Mouse (Mus musculus) limb, embryonic 14.5 days (tissue): ENCODE measurements around the gene Prdx5. TPM values are rescaled to one million over a fixed set of nuclear protein-coding genes. Genes with fewer than 3 reads are reported as not detected.

Source experiments
- ATAC-seq: fragments of 200-750 bp; cut with Nextera tagmentation; 2 replicates; pipeline ENCODE4 v1.8.0; 2017; ENCODE audit warnings: low read depth, moderate number of reproducible peaks, moderate TSS enrichment; ENCODE audit not compliant: low FRiP score
- DNase-seq: peaks from one replicate; pipeline ENCODE4 v3.0.0-alpha.2; 2015; ENCODE audit warnings: low spot score
- H3K27ac ChIP-seq: fragments of 300-500 bp; sonication (generic); replicated peaks from 2 replicates; pipeline ENCODE4 v1.5.1; 2014; ENCODE audit warnings: low read depth, mild to moderate bottlenecking, low read length, moderate library complexity, mixed read lengths
- H3K27me3 ChIP-seq: fragments of 300-500 bp; sonication (generic); 2 replicates; pipeline ENCODE4 v1.6.1; 2014; ENCODE audit warnings: low read length, mixed read lengths; ENCODE audit not compliant: control insufficient read depth, insufficient read depth
- H3K36me3 ChIP-seq: fragments of 300-500 bp; sonication (generic); 2 replicates; pipeline ENCODE4 v1.6.1; 2014; ENCODE audit warnings: mild to moderate bottlenecking, low read length, moderate library complexity, mixed read lengths; ENCODE audit not compliant: control insufficient read depth, insufficient read depth
- H3K4me1 ChIP-seq: fragments of 300-500 bp; sonication (generic); 2 replicates; pipeline ENCODE4 v1.6.1; 2014; ENCODE audit warnings: antibody characterized with exemption, low read length, mixed read lengths; ENCODE audit not compliant: control insufficient read depth, insufficient read depth
- H3K4me2 ChIP-seq: fragments of 300-500 bp; sonication (generic); replicated peaks from 2 replicates; pipeline ENCODE4 v1.6.1; 2014; ENCODE audit warnings: low read depth, mild to moderate bottlenecking, low read length, moderate library complexity; ENCODE audit not compliant: severe bottlenecking
- H3K4me3 ChIP-seq: fragments of 300-500 bp; sonication (generic); replicated peaks from 2 replicates; pipeline ENCODE4 v1.5.1; 2014; ENCODE audit warnings: low read length
- H3K9ac ChIP-seq: fragments of 300-500 bp; sonication (generic); 2 replicates; pipeline ENCODE4 v1.6.1; 2014; ENCODE audit warnings: mild to moderate bottlenecking, low read depth, low read length, moderate library complexity; ENCODE audit not compliant: severe bottlenecking
- H3K9me3 ChIP-seq: fragments of 300-500 bp; sonication (generic); 2 replicates; pipeline ENCODE4 v1.6.1; 2016; ENCODE audit warnings: low read length; ENCODE audit not compliant: control insufficient read depth
- POLR2A ChIP-seq: fragments of 200-500 bp; IDR thresholded peaks from 2 replicates; pipeline ENCODE4 v1.8.0; 2012; ENCODE audit warnings: inconsistent platforms, mild to moderate bottlenecking, moderate library complexity, borderline replicate concordance; ENCODE audit not compliant: insufficient read depth, insufficient read length; ENCODE audit errors: extremely low read depth
- WGBS: fragments of 180-500 bp; shearing (Covaris S2); extraction: QIAGEN DNeasy Blood & Tissue Kit; methylation state at CpG from one replicate; pipeline ENCODE4 v1.1.7; 2014; 5-methylcytosine and 5-hydroxymethylcytosine counted together
- polyA plus RNA-seq, 2 experiments: library from polyadenylated mRNA; depleted of rRNA in 1 of 2; stranded (reverse) in 1 of 2; unstranded in 1 of 2; fragments of >200 nt; fragmentation: Nextera tagmentation in 1 of 2; extraction: Ambion mirVana in 1 of 2; gene quantifications; 2 replicates each; pipeline versions ENCODE4 v1.2.1 to v1.2.3; 2012 to 2014

Prdx5 gene
- polyA plus RNA-seq, 2 experiments: 173 to 269 TPM

- no peak for TF ChIP-seq POLR2A
- 22% methylated on average over 3 of the region's 3 CpGs for WGBS
- no peak for ATAC-seq
Observed at GRCm38 (mm10) chr19:6936299-6936698, 26.4 kb upstream of the Prdx5 start.

GRCm38 (mm10) chr19:6934195-6934977 is 24.5 kb upstream of the Prdx5 start, which contains the start of gene Kcnk4:
Gene Kcnk4 (minus strand): TSS chr19:6934515.
- 7% methylated on average over 23 of the region's 23 CpGs for WGBS
- no peak for TF ChIP-seq POLR2A
- no peak for ATAC-seq
- Histone ChIP-seq H3K27me3 (peaks cover 61% of the 10 kb centered on the region), H3K4me1 (peaks cover 9% of the 10 kb centered on the region; the same call in 1 of the 2 replicates), H3K36me3 (0 out of 2 replicates have a peak, but pooled peaks cover 2% of the 10 kb centered on the region), H3K4me2 (peak within 1 kb of the TSS; percentile 71), H3K9me3 (no peaks in the 10 kb centered on the region), H3K27ac (no peak within 1 kb of the TSS), H3K4me3 (peak within 1 kb of the TSS; percentile 42), H3K9ac (peak within 1 kb of the TSS; percentile 49)
- DNase-seq: no peak

More at GRCm38 (mm10) chr19:6936299-6936698, 26.4 kb upstream of the Prdx5 start:
- Histone ChIP-seq H3K9ac (no peak overlapping the region), H3K27me3 (peaks cover 49% of the 10 kb centered on the region), H3K4me1 (peaks cover 18% of the 10 kb centered on the region), H3K9me3 (no peaks in the 10 kb centered on the region), H3K27ac (no peak overlapping the region), H3K4me2 (no peak overlapping the region), H3K36me3 (0 out of 2 replicates have a peak, but pooled peaks cover 2% of the 10 kb centered on the region), H3K4me3 (no peak overlapping the region)
- no peak for DNase-seq

DNA sequence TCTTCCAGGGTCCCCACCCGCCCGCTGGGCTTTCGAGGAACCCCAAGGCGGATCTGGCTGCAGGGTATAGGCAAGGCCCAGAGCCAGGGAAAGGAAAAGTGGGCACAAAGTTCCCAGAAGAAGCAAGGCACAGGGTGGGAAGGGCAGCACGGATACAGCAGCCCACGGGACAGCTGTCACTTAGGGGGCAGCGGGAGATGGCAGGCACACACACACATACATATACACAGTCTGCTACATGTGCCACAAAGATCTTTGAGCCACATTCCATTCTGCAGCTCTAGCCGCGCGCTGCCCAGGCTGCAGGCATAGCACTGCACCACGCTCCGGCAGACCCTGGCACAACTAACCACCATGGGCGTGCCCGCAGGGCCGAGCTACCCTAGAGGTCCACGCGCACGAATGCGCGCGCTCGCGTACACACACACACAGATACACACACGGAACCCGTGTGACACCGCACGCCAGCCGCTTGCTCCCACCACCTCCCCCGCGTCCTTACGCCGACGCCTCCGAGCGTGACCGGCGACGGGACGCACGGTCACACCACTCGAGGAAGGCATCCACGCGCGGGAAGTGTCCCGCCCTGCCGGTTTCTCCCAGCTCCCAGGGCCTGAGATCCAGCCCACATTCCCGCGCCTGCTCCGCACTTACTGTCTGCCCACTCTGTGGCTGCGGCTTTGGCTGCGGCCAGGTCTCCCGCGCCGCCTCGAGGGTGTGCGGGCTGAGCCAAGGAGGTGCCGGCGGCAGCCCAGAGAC is 23.7 kb upstream of the Prdx5 start:
- peaks cover 69% of the 10 kb centered on the region for H3K27me3 ChIP-seq
- DNase-seq (no peak), ATAC-seq (0 out of 2 replicates have a peak, but pooled peaks have one; percentile 46)
- peak overlapping the region; percentile 42 for H3K4me3 ChIP-seq
- peaks cover 9% of the 10 kb centered on the region; the same call in 1 of the 2 replicates for H3K4me1 ChIP-seq
- 3% methylated on average over 51 of the region's 58 CpGs for WGBS
- H3K9ac ChIP-seq: peak overlapping the region; percentile 49
- TF ChIP-seq POLR2A: no peak
- H3K27ac ChIP-seq: no peak overlapping the region
- no peaks in the 10 kb centered on the region for H3K9me3 ChIP-seq
- 0 out of 2 replicates have a peak, but pooled peaks cover 2% of the 10 kb centered on the region for H3K36me3 ChIP-seq
- H3K4me2 ChIP-seq: peak overlapping the region; percentile 71

- H3K4me3 ChIP-seq: peak overlapping the region; percentile 42
- H3K27ac ChIP-seq: no peak overlapping the region
- 19% methylated on average over 4 of the region's 4 CpGs for WGBS
- peaks cover 74% of the 10 kb centered on the region for H3K27me3 ChIP-seq
- H3K9ac ChIP-seq: peak overlapping the region; percentile 49; the same call in 1 of the 2 replicates
- H3K36me3 ChIP-seq: no peaks in the 10 kb centered on the region
- ATAC-seq: no peak
- peak overlapping the region; percentile 71 for H3K4me2 ChIP-seq
- H3K4me1 ChIP-seq: peaks cover 9% of the 10 kb centered on the region; the same call in 1 of the 2 replicates
- no peak for DNase-seq
- no peak for TF ChIP-seq POLR2A
- no peaks in the 10 kb centered on the region for H3K9me3 ChIP-seq
Observed at GRCm38 (mm10) chr19:6933102-6933435, 23.2 kb upstream of the Prdx5 start.

DNA sequence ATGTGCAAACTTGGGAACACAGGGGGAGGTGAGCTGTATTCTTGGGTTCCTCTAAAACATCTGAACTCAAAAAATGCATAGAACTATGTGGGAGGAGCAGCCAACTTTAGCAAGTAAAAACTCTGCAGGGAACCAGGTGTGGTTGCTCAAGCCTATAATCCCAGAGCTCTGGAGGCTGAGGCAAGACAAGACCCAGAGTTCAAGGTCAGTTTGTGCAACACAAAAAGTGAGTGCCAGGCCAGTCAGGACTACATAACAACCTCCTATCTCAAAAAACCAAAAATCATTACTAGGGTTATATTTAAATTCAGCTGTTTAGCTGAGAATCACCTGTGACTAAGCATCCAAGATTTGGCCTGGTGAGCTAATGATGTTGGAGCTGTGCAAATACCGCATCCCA is 22.1 kb upstream of the Prdx5 start:
- ATAC-seq: no peak

More for the DNA sequence above, 22.1 kb upstream of the Prdx5 start:
- no peak for DNase-seq
- 74% methylated on average over 1 of the region's 1 CpGs for WGBS
- no peak for TF ChIP-seq POLR2A
- Histone ChIP-seq H3K27me3 (peaks cover 85% of the 10 kb centered on the region), H3K36me3 (no peaks in the 10 kb centered on the region), H3K4me2 (no peak overlapping the region), H3K4me3 (no peak overlapping the region), H3K9ac (no peak overlapping the region), H3K4me1 (peaks cover 9% of the 10 kb centered on the region; the same call in 1 of the 2 replicates), H3K9me3 (no peaks in the 10 kb centered on the region), H3K27ac (no peak overlapping the region)
